ENCODE assay signal across 8 mouse cellular contexts in genomic region chr2:170266407-170267101, GRCm38 (mm10).
DNase-seq lines count a peak whose midpoint lies in the region; ATAC-seq and TF ChIP-seq lines count a peak whose summit lies in the region.

No protein-coding gene starts in this region.

- no peak overlapping the region for H3K27ac ChIP-seq in spleen, adult 2 months (ENCODE audit: insufficient read depth, low read length)
- peak overlapping the region; percentile 95 for H3K27ac ChIP-seq in embryonic fibroblast, embryonic 13.5 days (ENCODE audit: insufficient read depth, low read length)
- peak overlapping the region; percentile 94 for H3K27ac ChIP-seq in kidney, embryonic 16.5 days (ENCODE audit: low read length)
- H3K27ac ChIP-seq in stomach, postnatal 0 days (replicated peaks), result peak overlapping the region; percentile 86

- peak overlapping the region; percentile 54 for H3K4me2 ChIP-seq in kidney, embryonic 16.5 days (replicated peaks; ENCODE audit: low read depth, low read length)
- H3K4me2 ChIP-seq in stomach, postnatal 0 days (replicated peaks; ENCODE audit: low read depth), result peak overlapping the region; percentile 50

- TF ChIP-seq CTCF in spleen, adult 2 months (IDR thresholded peaks at IDR 0.05; ENCODE audit: extremely low read depth, insufficient read depth, insufficient read length, insufficient replicate concordance), result peak; percentile 13; the same call in 1 of the 2 replicates
- TF ChIP-seq CTCF in embryonic fibroblast, embryonic 13.5 days (IDR thresholded peaks at IDR 0.05; ENCODE audit: borderline replicate concordance, insufficient read depth, low read length), result no peak
- TF ChIP-seq CTCF in stomach, postnatal 0 days (IDR thresholded peaks at IDR 0.05; ENCODE audit: low read depth), result peak; percentile 68

- peak overlapping the region; percentile 41; the same call in 1 of the 2 replicates for H3K4me3 ChIP-seq in spleen, adult 2 months (ENCODE audit: extremely low read depth, insufficient read depth, insufficient read length)
- 0 out of 2 replicates have a peak overlapping the region, but pooled peaks have one; percentile 9 for H3K4me3 ChIP-seq in embryonic fibroblast, embryonic 13.5 days (ENCODE audit: insufficient read depth, low read length)
- peak overlapping the region; percentile 31 for H3K4me3 ChIP-seq in kidney, embryonic 16.5 days (ENCODE audit: low read length)
- peak overlapping the region; percentile 59 for H3K4me3 ChIP-seq in megakaryocyte, embryonic 14.5 days (replicated peaks)
- H3K4me3 ChIP-seq in stomach, postnatal 0 days (ENCODE audit: low read depth, low read length), result peak overlapping the region; percentile 17

- TF ChIP-seq EP300 in stomach, postnatal 0 days (optimal IDR thresholded peaks at IDR 0.05), result no peak

- ATAC-seq in kidney, embryonic 16.5 days (ENCODE audit: low FRiP score, low TSS enrichment), result peak; percentile 42; the same call in 1 of the 2 replicates
- peak; percentile 60 for ATAC-seq in stomach, postnatal 0 days (ENCODE audit: low FRiP score, low TSS enrichment)

- H3K9ac ChIP-seq in kidney, embryonic 16.5 days (replicated peaks; ENCODE audit: low read length), result peak overlapping the region; percentile 55
- H3K9ac ChIP-seq in stomach, postnatal 0 days (ENCODE audit: low read length), result peak overlapping the region; percentile 32

- no peaks in the 10 kb centered on the region for H3K27me3 ChIP-seq in spleen, adult 2 months (ENCODE audit: control insufficient read depth, insufficient read depth, low read length)
- H3K27me3 ChIP-seq in kidney, embryonic 16.5 days (ENCODE audit: insufficient read depth, low read length), result no peaks in the 10 kb centered on the region
- H3K27me3 ChIP-seq in megakaryocyte, embryonic 14.5 days (replicated peaks), result peaks cover 7% of the 10 kb centered on the region
- no peaks in the 10 kb centered on the region for H3K27me3 ChIP-seq in stomach, postnatal 0 days (ENCODE audit: control insufficient read depth, insufficient read depth, low read length)

- H3K9me3 ChIP-seq in kidney, embryonic 16.5 days (ENCODE audit: low read length), result peaks cover 2% of the 10 kb centered on the region; the same call in 1 of the 2 replicates
- peaks cover 2% of the 10 kb centered on the region for H3K9me3 ChIP-seq in megakaryocyte, embryonic 14.5 days
- H3K9me3 ChIP-seq in stomach, postnatal 0 days (ENCODE audit: control insufficient read depth, low read length), result no peaks in the 10 kb centered on the region

- H3K4me1 ChIP-seq in spleen, adult 2 months (ENCODE audit: control insufficient read depth, insufficient read depth, insufficient read length), result no peaks in the 10 kb centered on the region; the same call in 1 of the 2 replicates
- peaks cover 9% of the 10 kb centered on the region for H3K4me1 ChIP-seq in embryonic fibroblast, embryonic 13.5 days (ENCODE audit: control insufficient read depth, insufficient read depth, low read length)
- peaks cover 34% of the 10 kb centered on the region for H3K4me1 ChIP-seq in kidney, embryonic 16.5 days (ENCODE audit: insufficient read depth, low read length)
- H3K4me1 ChIP-seq in megakaryocyte, embryonic 14.5 days, result peaks cover 8% of the 10 kb centered on the region; the same call in 1 of the 2 replicates
- H3K4me1 ChIP-seq in stomach, postnatal 0 days (replicated peaks; ENCODE audit: control insufficient read depth, insufficient read depth), result peaks cover 4% of the 10 kb centered on the region

- intact Hi-C loops in left cerebral cortex, postnatal 14 days (cut with DNase I), result no loop called here

- peak in 1 of 2 experiments; percentile 30 for DNase-seq in spleen, adult 2 months (ENCODE audit: low read depth in 1 of 2, low spot score in 2 of 2)
- no peak for DNase-seq in spleen, adult 12 weeks (ENCODE audit: low spot score)
- DNase-seq in stomach, postnatal 0 days (ENCODE audit: low spot score), result peak; percentile 67
- no peak for DNase-seq in left cerebral cortex, postnatal 14 days (ENCODE audit: low spot score in 2 of 2)
- no peak for DNase-seq in frontal cortex, adult 2 months (ENCODE audit: extremely low spot score in 1 of 2, low spot score in 1 of 2)

- WGBS in spleen, adult 2 months, result 30% methylated on average over 16 of the region's 16 CpGs
- 7% methylated on average over 16 of the region's 16 CpGs for WGBS in kidney, embryonic 16.5 days
- 7% methylated on average over 16 of the region's 16 CpGs for WGBS in stomach, postnatal 0 days

- no peaks in the 10 kb centered on the region for H3K36me3 ChIP-seq in spleen, adult 2 months (ENCODE audit: control insufficient read depth, insufficient read depth, low read length)
- H3K36me3 ChIP-seq in kidney, embryonic 16.5 days (ENCODE audit: insufficient read depth, low read length), result no peaks in the 10 kb centered on the region
- H3K36me3 ChIP-seq in megakaryocyte, embryonic 14.5 days (replicated peaks; ENCODE audit: low read length), result no peaks in the 10 kb centered on the region
- no peaks in the 10 kb centered on the region for H3K36me3 ChIP-seq in stomach, postnatal 0 days (ENCODE audit: control insufficient read depth, insufficient read depth, low read length)

- TF ChIP-seq POLR2A in spleen, adult 2 months (IDR thresholded peaks at IDR 0.05; ENCODE audit: low read depth, low read length), result no peak
- no peak for TF ChIP-seq POLR2A in embryonic fibroblast, embryonic 13.5 days (IDR thresholded peaks at IDR 0.05; ENCODE audit: low read depth, low read length)

Comparison
In these comparisons a context has a peak if more than half of its experiments do, and no peak if none do; other contexts are left out.
1. H3K4me3 ChIP-seq: peak in every context shown above with its lines; median percentile 59 in megakaryocyte, embryonic 14.5 days; 41 in spleen, adult 2 months; 31 in kidney, embryonic 16.5 days; 17 in stomach, postnatal 0 days; 9 in embryonic fibroblast, embryonic 13.5 days.